23 mouse cellular contexts compared by ENCODE assay signal in the genomic region with DNA sequence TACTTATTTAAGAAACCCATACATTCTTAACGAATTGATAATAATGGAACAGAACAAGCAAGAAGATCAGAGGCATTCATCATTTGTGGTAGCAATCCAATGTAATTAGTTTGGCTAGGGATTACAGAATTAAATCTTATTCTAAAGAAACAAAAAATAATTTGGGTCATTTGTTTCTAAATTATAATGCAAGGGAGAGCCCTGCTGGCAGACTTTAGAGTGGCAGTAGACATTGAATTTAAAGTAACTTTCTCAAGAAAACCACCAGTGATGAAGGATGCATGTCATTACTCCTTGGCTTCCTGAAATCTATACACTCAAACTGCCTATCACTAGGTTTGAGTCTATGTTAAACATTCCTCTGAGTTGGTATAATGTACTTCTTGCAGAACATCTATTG.
A peak's percentile ranks its signal among the peaks of the same experiment; 100 is the strongest.
DNase-seq lines count a peak whose midpoint lies in the region; ATAC-seq and TF ChIP-seq lines count a peak whose summit lies in the region.
"Had no signal": no experiment of that assay in that cellular context is flagged by ENCODE, and none has a peak within 500 bp of the region (broad histone marks: within the 10 kb centered on the region; RNA-seq: fewer than 3 reads in every experiment).

No protein-coding gene starts in this region.

- no peak for TF ChIP-seq POLR2A in brain, embryonic 14.5 days (IDR thresholded peaks at IDR 0.05; ENCODE audit: borderline replicate concordance, extremely low read depth, insufficient read depth, insufficient read length, poor library complexity, severe bottlenecking)

- H3K36me3 ChIP-seq in forebrain, embryonic 14.5 days (ENCODE audit: control insufficient read depth, insufficient read depth, low read length): no peaks in the 10 kb centered on the region
- no peaks in the 10 kb centered on the region for H3K36me3 ChIP-seq in forebrain, embryonic 13.5 days (ENCODE audit: poor library complexity, severe bottlenecking)
- no peaks in the 10 kb centered on the region for H3K36me3 ChIP-seq in hindbrain, postnatal 0 days (ENCODE audit: insufficient read depth, low read length)
- H3K36me3 ChIP-seq in hindbrain, embryonic 13.5 days: no peaks in the 10 kb centered on the region
- H3K36me3 ChIP-seq in midbrain, embryonic 14.5 days (ENCODE audit: control insufficient read depth, insufficient read depth, low read length): no peaks in the 10 kb centered on the region
- H3K36me3 ChIP-seq in midbrain, embryonic 13.5 days: no peaks in the 10 kb centered on the region
- H3K36me3 ChIP-seq: embryonic facial prominence, embryonic 13.5 days; forebrain, embryonic 15.5 days; G1E; heart, embryonic 13.5 days; hindbrain, embryonic 12.5 days had no signal

- H3K9ac ChIP-seq in forebrain, embryonic 14.5 days (ENCODE audit: low read length): no peak overlapping the region
- H3K9ac ChIP-seq in forebrain, embryonic 13.5 days: no peak overlapping the region
- H3K9ac ChIP-seq in hindbrain, postnatal 0 days (replicated peaks; ENCODE audit: low read length): no peak overlapping the region
- no peak overlapping the region for H3K9ac ChIP-seq in hindbrain, embryonic 13.5 days
- H3K9ac ChIP-seq in midbrain, embryonic 14.5 days (replicated peaks; ENCODE audit: low read length): no peak overlapping the region
- no peak overlapping the region for H3K9ac ChIP-seq in midbrain, embryonic 13.5 days (replicated peaks)
- H3K9ac ChIP-seq: embryonic facial prominence, embryonic 13.5 days; forebrain, embryonic 15.5 days; heart, embryonic 13.5 days; hindbrain, embryonic 12.5 days had no signal

- H3K9me3 ChIP-seq in forebrain, embryonic 14.5 days (replicated peaks; ENCODE audit: control insufficient read depth, low read length): no peaks in the 10 kb centered on the region
- no peaks in the 10 kb centered on the region; the same call in 1 of the 2 replicates for H3K9me3 ChIP-seq in forebrain, embryonic 13.5 days (replicated peaks)
- no peaks in the 10 kb centered on the region for H3K9me3 ChIP-seq in hindbrain, postnatal 0 days (ENCODE audit: low read length)
- no peaks in the 10 kb centered on the region for H3K9me3 ChIP-seq in hindbrain, embryonic 13.5 days
- no peaks in the 10 kb centered on the region for H3K9me3 ChIP-seq in midbrain, embryonic 14.5 days (ENCODE audit: control insufficient read depth, low read length)
- 0 out of 2 replicates have a peak, but pooled peaks cover 4% of the 10 kb centered on the region for H3K9me3 ChIP-seq in midbrain, embryonic 13.5 days
- H3K9me3 ChIP-seq: embryonic facial prominence, embryonic 13.5 days; forebrain, embryonic 15.5 days; heart, embryonic 13.5 days had no signal

- no peak overlapping the region for H3K27ac ChIP-seq in forebrain, embryonic 14.5 days (ENCODE audit: low read depth, low read length)
- H3K27ac ChIP-seq in forebrain, embryonic 13.5 days: no peak overlapping the region
- no peak overlapping the region for H3K27ac ChIP-seq in hindbrain, postnatal 0 days
- no peak overlapping the region for H3K27ac ChIP-seq in hindbrain, embryonic 13.5 days
- H3K27ac ChIP-seq in midbrain, embryonic 14.5 days (replicated peaks; ENCODE audit: low read depth, low read length): no peak overlapping the region
- no peak overlapping the region for H3K27ac ChIP-seq in midbrain, embryonic 13.5 days
- H3K27ac ChIP-seq: embryonic facial prominence, embryonic 13.5 days; forebrain, embryonic 15.5 days; gastrocnemius, adult 2 months; heart, embryonic 13.5 days; hindbrain, embryonic 12.5 days had no signal

- H3K4me1 ChIP-seq in forebrain, embryonic 14.5 days (ENCODE audit: control insufficient read depth, insufficient read depth, low read length): no peaks in the 10 kb centered on the region
- no peaks in the 10 kb centered on the region for H3K4me1 ChIP-seq in forebrain, embryonic 13.5 days
- no peaks in the 10 kb centered on the region for H3K4me1 ChIP-seq in hindbrain, postnatal 0 days (ENCODE audit: insufficient read depth, low read length)
- H3K4me1 ChIP-seq in hindbrain, embryonic 13.5 days (replicated peaks): no peaks in the 10 kb centered on the region
- no peaks in the 10 kb centered on the region for H3K4me1 ChIP-seq in midbrain, embryonic 14.5 days (ENCODE audit: control insufficient read depth, insufficient read depth, low read length)
- H3K4me1 ChIP-seq in midbrain, embryonic 13.5 days (replicated peaks): no peaks in the 10 kb centered on the region
- H3K4me1 ChIP-seq: embryonic facial prominence, embryonic 13.5 days; forebrain, embryonic 15.5 days; heart, embryonic 13.5 days; hindbrain, embryonic 12.5 days had no signal

- H3K4me3 ChIP-seq in forebrain, embryonic 14.5 days (ENCODE audit: low read depth, low read length): no peak overlapping the region
- H3K4me3 ChIP-seq in forebrain, embryonic 13.5 days: no peak overlapping the region
- H3K4me3 ChIP-seq in hindbrain, postnatal 0 days (ENCODE audit: low read length): no peak overlapping the region
- H3K4me3 ChIP-seq in hindbrain, embryonic 13.5 days: no peak overlapping the region
- no peak overlapping the region for H3K4me3 ChIP-seq in midbrain, embryonic 14.5 days (replicated peaks; ENCODE audit: low read depth, low read length)
- H3K4me3 ChIP-seq in midbrain, embryonic 13.5 days (replicated peaks): no peak overlapping the region
- H3K4me3 ChIP-seq: embryonic facial prominence, embryonic 13.5 days; forebrain, embryonic 15.5 days; gastrocnemius, adult 2 months; heart, embryonic 13.5 days; hindbrain, embryonic 12.5 days had no signal

- TF ChIP-seq CTCF in hindbrain, postnatal 0 days (IDR thresholded peaks at IDR 0.05; ENCODE audit: low read depth): peak; percentile 43
- TF ChIP-seq CTCF in brain, embryonic 14.5 days (IDR thresholded peaks at IDR 0.05; ENCODE audit: borderline replicate concordance, extremely low read depth, insufficient read depth, insufficient read length): no peak

- 49% methylated on average over 1 of the region's 1 CpGs for WGBS in forebrain, embryonic 14.5 days
- WGBS in forebrain, embryonic 13.5 days: 42% methylated on average over 1 of the region's 1 CpGs
- 83% methylated on average over 1 of the region's 1 CpGs for WGBS in hindbrain, postnatal 0 days
- 82% methylated on average over 1 of the region's 1 CpGs for WGBS in hindbrain, embryonic 13.5 days
- WGBS in midbrain, embryonic 14.5 days: 81% methylated on average over 1 of the region's 1 CpGs
- 74% methylated on average over 1 of the region's 1 CpGs for WGBS in midbrain, embryonic 13.5 days

- no peak for ATAC-seq in forebrain, embryonic 14.5 days
- ATAC-seq in forebrain, embryonic 13.5 days: no peak
- no peak for ATAC-seq in hindbrain, postnatal 0 days
- no peak for ATAC-seq in hindbrain, embryonic 13.5 days (ENCODE audit: low FRiP score)
- ATAC-seq in midbrain, embryonic 14.5 days (ENCODE audit: low FRiP score, low TSS enrichment): no peak
- no peak for ATAC-seq in midbrain, embryonic 13.5 days
- ATAC-seq: CD4-positive, CD25-positive, alpha-beta regulatory T cell, adult 4 months; forebrain, embryonic 15.5 days had no signal

- no peak overlapping the region for H3K4me2 ChIP-seq in forebrain, embryonic 14.5 days (ENCODE audit: low read length)
- H3K4me2 ChIP-seq in forebrain, embryonic 13.5 days: no peak overlapping the region
- H3K4me2 ChIP-seq in hindbrain, postnatal 0 days (ENCODE audit: low read depth, low read length): no peak overlapping the region
- H3K4me2 ChIP-seq in hindbrain, embryonic 13.5 days: no peak overlapping the region
- H3K4me2 ChIP-seq in midbrain, embryonic 14.5 days (ENCODE audit: low read length): no peak overlapping the region
- H3K4me2 ChIP-seq in midbrain, embryonic 13.5 days (replicated peaks): no peak overlapping the region
- H3K4me2 ChIP-seq: embryonic facial prominence, embryonic 13.5 days; forebrain, embryonic 15.5 days; heart, embryonic 13.5 days; hindbrain, embryonic 12.5 days had no signal

- peak; percentile 29 for DNase-seq in forebrain, embryonic 14.5 days (ENCODE audit: low spot score)
- DNase-seq in hindbrain, postnatal 0 days (ENCODE audit: low spot score): peak; percentile 28
- DNase-seq in midbrain, embryonic 14.5 days: peak; percentile 22
- peak; percentile 31 for DNase-seq in brain, embryonic 14.5 days (ENCODE audit: low read depth)
- no peak for DNase-seq in thymus, postnatal 25 days
- DNase-seq: adrenal gland, postnatal 10 days; B cell, adult 2 months; cerebellum, adult 18-20 months; cerebellum, adult 9-11 months; cerebellum, postnatal 36 days; gastrocnemius, adult 2 months; gastrocnemius, postnatal 36 days; heart, adult 11 months; heart, postnatal 36 days had no signal

- H3K27me3 ChIP-seq in forebrain, embryonic 14.5 days (replicated peaks; ENCODE audit: control insufficient read depth, insufficient read depth, low read length): no peaks in the 10 kb centered on the region
- H3K27me3 ChIP-seq in forebrain, embryonic 13.5 days: no peaks in the 10 kb centered on the region
- no peaks in the 10 kb centered on the region for H3K27me3 ChIP-seq in hindbrain, postnatal 0 days (ENCODE audit: insufficient read depth, low read length)
- no peaks in the 10 kb centered on the region for H3K27me3 ChIP-seq in hindbrain, embryonic 13.5 days
- H3K27me3 ChIP-seq in midbrain, embryonic 14.5 days (ENCODE audit: control insufficient read depth, insufficient read depth, low read length): no peaks in the 10 kb centered on the region
- no peaks in the 10 kb centered on the region for H3K27me3 ChIP-seq in midbrain, embryonic 13.5 days
- H3K27me3 ChIP-seq: embryonic facial prominence, embryonic 13.5 days; forebrain, embryonic 15.5 days; heart, embryonic 13.5 days; hindbrain, embryonic 12.5 days had no signal
